Comparison of ENCODE assay signal across 22 mouse cellular contexts in genomic region chr2:32528326-32528725, GRCm38 (mm10). TPM values are rescaled to one million over a fixed set of nuclear protein-coding genes. Genes with fewer than 3 reads are reported as not detected.
"Had no signal": no experiment of that assay in that cellular context is flagged by ENCODE, and none has a peak within 500 bp of the region (broad histone marks: within the 10 kb centered on the region; RNA-seq: fewer than 3 reads in every experiment).

No protein-coding gene starts in this region.

- ATAC-seq: midbrain, embryonic 13.5 days; midbrain, embryonic 15.5 days had no signal

- H3K27me3 ChIP-seq: lung, embryonic 15.5 days; midbrain, embryonic 13.5 days; midbrain, embryonic 15.5 days; neural tube, embryonic 12.5 days; stomach, embryonic 15.5 days had no signal

- H3K36me3 ChIP-seq: lung, embryonic 15.5 days; midbrain, embryonic 13.5 days; midbrain, embryonic 15.5 days; neural tube, embryonic 12.5 days; stomach, embryonic 15.5 days had no signal

- H3K4me3 ChIP-seq: lung, embryonic 15.5 days; megakaryocyte, embryonic 14.5 days; midbrain, embryonic 13.5 days; midbrain, embryonic 15.5 days; neural tube, embryonic 12.5 days; stomach, embryonic 15.5 days had no signal

- H3K9ac ChIP-seq: lung, embryonic 15.5 days; midbrain, embryonic 13.5 days; midbrain, embryonic 15.5 days; neural tube, embryonic 12.5 days; stomach, embryonic 15.5 days had no signal

- H3K4me2 ChIP-seq: lung, embryonic 15.5 days; midbrain, embryonic 13.5 days; midbrain, embryonic 15.5 days; neural tube, embryonic 12.5 days; stomach, embryonic 15.5 days had no signal

- H3K4me1 ChIP-seq: midbrain, embryonic 15.5 days; neural tube, embryonic 12.5 days; stomach, embryonic 15.5 days had no signal

- H3K9me3 ChIP-seq: lung, embryonic 15.5 days; megakaryocyte, embryonic 14.5 days; midbrain, embryonic 13.5 days; midbrain, embryonic 15.5 days; neural tube, embryonic 12.5 days; stomach, embryonic 15.5 days had no signal

- DNase-seq: lung, adult 2 months; lung, postnatal 14 days; lung, postnatal 36 days; right cerebral cortex, postnatal 14 days; thymus, adult 2 months; thymus, postnatal 25 days; thymus, postnatal 4 days had no signal

- H3K27ac ChIP-seq: lung, embryonic 15.5 days; macrophage; midbrain, embryonic 13.5 days; midbrain, embryonic 15.5 days; neural tube, embryonic 12.5 days; stomach, embryonic 15.5 days had no signal

RNA-seq across cellular contexts. Expression of gene Pip5kl1, which starts 46.3 kb away (rescaled TPM):
- total RNA-seq: megakaryocyte progenitor cell, adult 5-6 weeks; monocyte, adult 5-6 weeks had no signal
- polyA plus RNA-seq: liver, embryonic 16.5 days; lung, postnatal 0 days; macrophage had no signal

RNA-seq across cellular contexts. Expression of gene 9430097D07Rik, which starts 47.2 kb away (rescaled TPM):
- total RNA-seq: megakaryocyte progenitor cell, adult 5-6 weeks; monocyte, adult 5-6 weeks; neutrophil, adult 5-6 weeks had no signal
- polyA plus RNA-seq: lung, adult 2 months; lung, postnatal 0 days; macrophage; spleen, adult 2 months; stomach, postnatal 0 days; thymus, adult 2 months; urinary bladder, adult 2 months had no signal
